Mouse (Mus musculus) brain, embryonic 14.5 days (tissue): ENCODE results near the gene Sash1.

Experiments
- CTCF ChIP-seq: fragments of 200-500 bp; IDR thresholded peaks from 2 replicates; pipeline ENCODE4 v1.5.1; 2012; ENCODE audit warnings: inconsistent platforms, mild to moderate bottlenecking, moderate library complexity, borderline replicate concordance; ENCODE audit not compliant: insufficient read depth, insufficient read length; ENCODE audit errors: extremely low read depth
- POLR2A ChIP-seq: fragments of 200-500 bp; IDR thresholded peaks from 2 replicates; pipeline ENCODE4 v1.6.1; 2012; ENCODE audit warnings: mild to moderate bottlenecking, inconsistent platforms, borderline replicate concordance; ENCODE audit not compliant: poor library complexity, insufficient read depth, insufficient read length, severe bottlenecking; ENCODE audit errors: extremely low read depth

- TF ChIP-seq CTCF, result no peak
- no peak for TF ChIP-seq POLR2A
Measured at GRCm38 (mm10) chr10:8776791-8777190, 109.1 kb downstream of the Sash1 start.
